Mouse (Mus musculus) lung, postnatal 4 days (tissue): ENCODE measurements around the gene Gm10142.
"Not testable (repeated sequence)": the region's sequence is repeated elsewhere in the genome, so short reads cannot be mapped to it uniquely, and the experiment has no call there.

Experiments
- DNase-seq, 2 experiments: peaks; one replicate each; pipeline ENCODE4 v3.0.0; 2021

Gm10142 gene

GRCm38 (mm10) chr10:77715507-77715906 is at the start of gene Gm10142:
Gene Gm10142 (plus strand): TSS chr10:77715807.
- no peak for DNase-seq

GRCm38 (mm10) chr10:77666342-77666741 is 49.3 kb upstream of the Gm10142 start:
- DNase-seq: no peak

- DNase-seq: no peak
These were observed 48.2 kb upstream of the Gm10142 start for GRCm38 (mm10) chr10:77667402-77667801.

- DNase-seq: no peak
These were observed 44.9 kb upstream of the Gm10142 start for GRCm38 (mm10) chr10:77670710-77671109.

- DNase-seq: no peak
These were observed 44.1 kb upstream of the Gm10142 start for GRCm38 (mm10) chr10:77671519-77671918.

- DNase-seq: no peak
These were observed 41.8 kb upstream of the Gm10142 start for GRCm38 (mm10) chr10:77673765-77674164.

GRCm38 (mm10) chr10:77677562-77677961 is 38.0 kb upstream of the Gm10142 start:
- no peak for DNase-seq

GRCm38 (mm10) chr10:77682994-77683393 is 32.6 kb upstream of the Gm10142 start:
- no peak for DNase-seq

- no peak for DNase-seq
These were observed 31.4 kb upstream of the Gm10142 start for GRCm38 (mm10) chr10:77684181-77684580.

- no peak for DNase-seq
These were observed 29.5 kb upstream of the Gm10142 start, which contains the start of gene Tspear for GRCm38 (mm10) chr10:77685895-77686664. Gene Tspear (plus strand): TSS chr10:77686569.

GRCm38 (mm10) chr10:77687021-77687420 is 28.6 kb upstream of the Gm10142 start:
- no peak for DNase-seq

- not testable (repeated sequence) for DNase-seq
These were observed 25.2 kb upstream of the Gm10142 start, which contains the start of gene Gm19402 for GRCm38 (mm10) chr10:77690356-77690807. Gene Gm19402 (minus strand): TSS chr10:77690757.

- DNase-seq: no peak
These were observed 18.5 kb upstream of the Gm10142 start, which contains the start of gene Gm9508 for GRCm38 (mm10) chr10:77697133-77697532. Gene Gm9508 (minus strand): TSS chr10:77697233.

- DNase-seq: no peak
These were observed 9.3 kb upstream of the Gm10142 start, which contains the start of gene Gm10272 for GRCm38 (mm10) chr10:77706326-77706725. Gene Gm10272 (plus strand): TSS chr10:77706626.

- no peak for DNase-seq
These were observed 5.8 kb upstream of the Gm10142 start for GRCm38 (mm10) chr10:77709831-77710230.

- DNase-seq: not testable (repeated sequence)
These were observed 4.5 kb upstream of the Gm10142 start, which contains the start of gene Gm10024 for GRCm38 (mm10) chr10:77711157-77711556. Gene Gm10024 (plus strand): TSS chr10:77711457.

- no peak for DNase-seq
These were observed 1.9 kb upstream of the Gm10142 start for GRCm38 (mm10) chr10:77713734-77714133.

GRCm38 (mm10) chr10:77720299-77720698 is 4.7 kb downstream of the Gm10142 start, which contains the start of gene Krtap12-1:
Gene Krtap12-1 (plus strand): TSS chr10:77720599.
- not testable (repeated sequence) for DNase-seq

GRCm38 (mm10) chr10:77724855-77725254 is 9.2 kb downstream of the Gm10142 start:
- no peak for DNase-seq

- DNase-seq: no peak
These were observed 10.6 kb downstream of the Gm10142 start, which contains the start of gene Gm10100 for GRCm38 (mm10) chr10:77726186-77726585. Gene Gm10100 (plus strand): TSS chr10:77726486.

GRCm38 (mm10) chr10:77728280-77728679 is 12.7 kb downstream of the Gm10142 start:
- DNase-seq: no peak

- DNase-seq: no peak
These were observed 13.6 kb downstream of the Gm10142 start for GRCm38 (mm10) chr10:77729241-77729640.

- DNase-seq: no peak
These were observed 20.3 kb downstream of the Gm10142 start for GRCm38 (mm10) chr10:77735928-77736327.

- no peak for DNase-seq
These were observed 23.3 kb downstream of the Gm10142 start for GRCm38 (mm10) chr10:77738929-77739328.
